ENCODE assay signal across 17 mouse cellular contexts in genomic region chr2:76334596-76334995, GRCm38 (mm10). TPM values are rescaled to one million over a fixed set of nuclear protein-coding genes. Genes with fewer than 3 reads are reported as not detected.
DNase-seq lines count a peak whose midpoint lies in the region; ATAC-seq and TF ChIP-seq lines count a peak whose summit lies in the region.
"Had no signal": no experiment of that assay in that cellular context is flagged by ENCODE, and none has a peak within 500 bp of the region (broad histone marks: within the 10 kb centered on the region; RNA-seq: fewer than 3 reads in every experiment).

No protein-coding gene starts in this region.

- no peaks in the 10 kb centered on the region for H3K9me3 ChIP-seq in heart, postnatal 0 days (replicated peaks; ENCODE audit: control insufficient read depth, low read length)
- no peaks in the 10 kb centered on the region for H3K9me3 ChIP-seq in lung, embryonic 14.5 days (ENCODE audit: low read depth, low read length)
- H3K9me3 ChIP-seq: hindbrain, embryonic 15.5 days; midbrain, embryonic 10.5 days; neural tube, embryonic 13.5 days had no signal

- H3K27me3 ChIP-seq in heart, postnatal 0 days (ENCODE audit: control insufficient read depth, insufficient read depth, low read length) = peaks cover 10% of the 10 kb centered on the region; the same call in 1 of the 2 replicates
- peaks cover 11% of the 10 kb centered on the region for H3K27me3 ChIP-seq in lung, embryonic 14.5 days (ENCODE audit: insufficient read depth, low read length)

- H3K36me3 ChIP-seq in heart, postnatal 0 days (replicated peaks; ENCODE audit: control insufficient read depth, insufficient read depth, low read length) = no peaks in the 10 kb centered on the region
- H3K36me3 ChIP-seq in lung, embryonic 14.5 days (ENCODE audit: insufficient read depth) = no peaks in the 10 kb centered on the region
- H3K36me3 ChIP-seq: hindbrain, embryonic 15.5 days; midbrain, embryonic 10.5 days; neural tube, embryonic 13.5 days had no signal

- TF ChIP-seq EP300 in heart, postnatal 0 days (IDR thresholded peaks at IDR 0.05; ENCODE audit: low read depth) = no peak

- no peak overlapping the region for H3K4me2 ChIP-seq in heart, postnatal 0 days (ENCODE audit: low read depth, low read length)
- H3K4me2 ChIP-seq in lung, embryonic 14.5 days = no peak overlapping the region
- H3K4me2 ChIP-seq: hindbrain, embryonic 15.5 days; neural tube, embryonic 13.5 days had no signal

- no peak overlapping the region for H3K4me3 ChIP-seq in heart, postnatal 0 days (ENCODE audit: low read depth, low read length)
- no peak overlapping the region for H3K4me3 ChIP-seq in lung, embryonic 14.5 days (ENCODE audit: low read depth, low read length)
- H3K4me3 ChIP-seq: hindbrain, embryonic 15.5 days; midbrain, embryonic 10.5 days; neural tube, embryonic 13.5 days had no signal

- no peaks in the 10 kb centered on the region for H3K4me1 ChIP-seq in heart, postnatal 0 days (ENCODE audit: control insufficient read depth, insufficient read depth)
- H3K4me1 ChIP-seq in lung, embryonic 14.5 days (ENCODE audit: insufficient read depth) = no peaks in the 10 kb centered on the region

- intact Hi-C loops in heart, postnatal 36 days (cut with DNase I) = no loop called here

- no peak for DNase-seq in heart, postnatal 0 days (ENCODE audit: low spot score)
- DNase-seq in heart, postnatal 36 days = no peak
- DNase-seq in lung, embryonic 14.5 days = no peak
- DNase-seq in lung, postnatal 10 days = no peak
- DNase-seq in ES-CJ7 (ENCODE audit: low read depth, low spot score) = peak; percentile 40
- DNase-seq in c-Kit-positive CD71-positive TER-119-positive erythroid progenitor cells, embryonic 14.5 days (ENCODE audit: low spot score) = peak; percentile 8
- no peak for DNase-seq in urinary bladder, adult 18-20 months (ENCODE audit: low spot score in 2 of 2)
- DNase-seq: lung, adult 18-20 months; right cerebral cortex, postnatal 14 days; thymus, postnatal 25 days had no signal

- H3K9ac ChIP-seq in heart, postnatal 0 days (replicated peaks; ENCODE audit: low read depth, low read length) = no peak overlapping the region
- H3K9ac ChIP-seq in lung, embryonic 14.5 days = no peak overlapping the region
- H3K9ac ChIP-seq: hindbrain, embryonic 15.5 days; neural tube, embryonic 13.5 days had no signal

- 77% methylated on average over 5 of the region's 5 CpGs for WGBS in heart, postnatal 0 days
- 67% methylated on average over 5 of the region's 5 CpGs for WGBS in lung, embryonic 14.5 days

- no peak overlapping the region for H3K27ac ChIP-seq in heart, postnatal 0 days (ENCODE audit: low read depth)
- no peak overlapping the region for H3K27ac ChIP-seq in lung, embryonic 14.5 days (ENCODE audit: low read depth)
- H3K27ac ChIP-seq: hindbrain, embryonic 15.5 days; midbrain, embryonic 10.5 days; neural tube, embryonic 13.5 days had no signal

- no peak for ATAC-seq in heart, postnatal 0 days (ENCODE audit: insufficient read depth, low read depth)
- no peak for ATAC-seq in lung, embryonic 14.5 days (ENCODE audit: insufficient read depth)

- peak; percentile 20; the same call in 1 of the 2 replicates for TF ChIP-seq CTCF in heart, postnatal 0 days (IDR thresholded peaks at IDR 0.05; ENCODE audit: low read depth)
- peak; percentile 41 for TF ChIP-seq CTCF in lung, embryonic 14.5 days (IDR thresholded peaks at IDR 0.05; ENCODE audit: low read depth)

RNA-seq across cellular contexts. Expression of gene Pde11a, which starts 4.0 kb away (rescaled TPM):
- total RNA-seq in heart, postnatal 0 days (2014; rRNA removed; ENCODE audit: low replicate concordance) = not detected in 2 replicates
- 0.05 TPM in 2 replicates for polyA plus RNA-seq in heart, postnatal 0 days (2015; fragmentation: Nextera tagmentation; extraction: Ambion mirVana)
- total RNA-seq in heart, postnatal 36 days (2021) = under 1 TPM; 0.42 to 0.76 TPM
- polyA plus RNA-seq in lung, embryonic 14.5 days (2014; fragmentation: Nextera tagmentation; extraction: Ambion mirVana) = 0.28 TPM in 1 of 2 replicates, not detected in the other

RNA-seq across cellular contexts. Expression of gene Cyct, which starts 25.7 kb away (rescaled TPM):
- not detected in 2 replicates for total RNA-seq in heart, postnatal 0 days (2014; rRNA removed; ENCODE audit: low replicate concordance)
- not detected in 2 replicates for polyA plus RNA-seq in heart, postnatal 0 days (2015; fragmentation: Nextera tagmentation; extraction: Ambion mirVana)
- not detected for total RNA-seq in heart, postnatal 36 days (2021)
- polyA plus RNA-seq in lung, embryonic 14.5 days (2014; fragmentation: Nextera tagmentation; extraction: Ambion mirVana) = not detected in 2 replicates
- total RNA-seq: adrenal gland, adult 18-20 months; gastrocnemius, adult 8-10 months; left cerebral cortex, postnatal 10 days had no signal
- polyA plus RNA-seq: heart, embryonic 14.5 days; hindbrain, embryonic 15.5 days; midbrain, embryonic 10.5 days; neural tube, embryonic 13.5 days had no signal

RNA-seq across cellular contexts. Expression of gene Rbm45, which starts 35.2 kb away (rescaled TPM):
- 29.7 and 29.9 TPM in 2 replicates for total RNA-seq in heart, postnatal 0 days (2014; rRNA removed; ENCODE audit: low replicate concordance)
- 11.0 and 12.4 TPM in 2 replicates for polyA plus RNA-seq in heart, postnatal 0 days (2015; fragmentation: Nextera tagmentation; extraction: Ambion mirVana)
- total RNA-seq in heart, postnatal 36 days (2021) = 10 to 100 TPM; 21.0 to 21.3 TPM
- 15.1 and 16.2 TPM in 2 replicates for polyA plus RNA-seq in lung, embryonic 14.5 days (2014; fragmentation: Nextera tagmentation; extraction: Ambion mirVana)

Comparison
In these comparisons a context has a peak if more than half of its experiments do, and no peak if none do; other contexts are left out.
1. DNase-seq: peak in ES-CJ7 (single experiment) and c-Kit-positive CD71-positive TER-119-positive erythroid progenitor cells, embryonic 14.5 days (single experiment); none in heart, postnatal 0 days (single experiment), heart, postnatal 36 days (0 of 2), lung, embryonic 14.5 days (single experiment), lung, postnatal 10 days (single experiment) and urinary bladder, adult 18-20 months (0 of 2).